In the genomic region with DNA sequence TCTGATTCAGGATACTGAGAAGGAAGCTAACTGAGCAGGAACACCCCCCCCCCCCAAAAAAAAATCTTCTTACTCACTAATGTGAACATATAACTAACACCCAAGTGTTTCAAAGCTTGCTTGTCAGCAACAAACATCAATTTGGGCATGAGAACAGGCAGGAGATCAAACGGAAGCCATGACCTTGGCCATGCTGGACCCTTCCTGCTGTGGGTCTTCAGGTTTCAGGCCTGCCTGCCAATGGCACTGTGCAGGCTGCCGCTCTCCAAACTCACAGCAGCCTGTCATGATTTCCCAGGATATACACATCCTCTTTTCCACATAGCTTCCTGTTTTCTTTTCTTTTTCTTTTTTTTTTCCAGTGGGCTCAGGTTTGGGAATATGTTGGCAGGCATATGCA, we compare ENCODE assay signal across 21 mouse cellular contexts.
DNase-seq lines count a peak whose midpoint lies in the region; ATAC-seq and TF ChIP-seq lines count a peak whose summit lies in the region.
"Had no signal": no experiment of that assay in that cellular context is flagged by ENCODE, and none has a peak within 500 bp of the region (broad histone marks: within the 10 kb centered on the region; RNA-seq: fewer than 3 reads in every experiment).

No protein-coding gene starts in this region.

- H3K9me3 ChIP-seq in heart, embryonic 11.5 days (replicated peaks; ENCODE audit: control insufficient read depth, low read length) = no peaks in the 10 kb centered on the region
- no peaks in the 10 kb centered on the region for H3K9me3 ChIP-seq in midbrain, postnatal 0 days (ENCODE audit: low read length)
- H3K9me3 ChIP-seq: embryonic facial prominence, embryonic 12.5 days; forebrain, embryonic 12.5 days; heart, embryonic 10.5 days; heart, embryonic 15.5 days; hindbrain, embryonic 12.5 days had no signal

- no peak overlapping the region for H3K27ac ChIP-seq in heart, embryonic 11.5 days (ENCODE audit: low read depth, low read length)
- no peak overlapping the region for H3K27ac ChIP-seq in midbrain, postnatal 0 days (ENCODE audit: low read depth, low read length)
- H3K27ac ChIP-seq: embryonic facial prominence, embryonic 12.5 days; forebrain, embryonic 12.5 days; heart, embryonic 10.5 days; heart, embryonic 15.5 days; hindbrain, embryonic 12.5 days; kidney, postnatal 0 days had no signal

- H3K4me3 ChIP-seq in heart, embryonic 11.5 days (ENCODE audit: low read depth, low read length) = no peak overlapping the region
- no peak overlapping the region for H3K4me3 ChIP-seq in midbrain, postnatal 0 days (ENCODE audit: low read depth, low read length)
- H3K4me3 ChIP-seq: embryonic facial prominence, embryonic 12.5 days; forebrain, embryonic 12.5 days; heart, embryonic 10.5 days; heart, embryonic 15.5 days; hindbrain, embryonic 12.5 days had no signal

- no peak overlapping the region for H3K4me2 ChIP-seq in heart, embryonic 11.5 days
- no peak overlapping the region for H3K4me2 ChIP-seq in midbrain, postnatal 0 days (ENCODE audit: low read depth, low read length, poor library complexity, severe bottlenecking)
- H3K4me2 ChIP-seq: embryonic facial prominence, embryonic 12.5 days; forebrain, embryonic 12.5 days; heart, embryonic 15.5 days; hindbrain, embryonic 12.5 days had no signal

- 70% methylated on average over 2 of the region's 2 CpGs for WGBS in heart, embryonic 11.5 days (ENCODE audit: insufficient replicate concordance)
- 71% methylated on average over 2 of the region's 2 CpGs for WGBS in midbrain, postnatal 0 days

- H3K36me3 ChIP-seq in heart, embryonic 11.5 days (ENCODE audit: control insufficient read depth, insufficient read depth, low read length) = no peaks in the 10 kb centered on the region
- no peaks in the 10 kb centered on the region for H3K36me3 ChIP-seq in midbrain, postnatal 0 days (ENCODE audit: insufficient read depth, low read length)
- H3K36me3 ChIP-seq: forebrain, embryonic 12.5 days; heart, embryonic 15.5 days; hindbrain, embryonic 12.5 days had no signal

- H3K27me3 ChIP-seq in heart, embryonic 11.5 days (ENCODE audit: control insufficient read depth, insufficient read depth, low read length) = no peaks in the 10 kb centered on the region
- H3K27me3 ChIP-seq in midbrain, postnatal 0 days (ENCODE audit: insufficient read depth, low read length) = no peaks in the 10 kb centered on the region
- H3K27me3 ChIP-seq: embryonic facial prominence, embryonic 12.5 days; forebrain, embryonic 12.5 days; heart, embryonic 15.5 days; hindbrain, embryonic 12.5 days had no signal

- peaks cover 4% of the 10 kb centered on the region; the same call in 1 of the 2 replicates for H3K4me1 ChIP-seq in heart, embryonic 11.5 days (ENCODE audit: control insufficient read depth, insufficient read depth, low read length)
- no peaks in the 10 kb centered on the region for H3K4me1 ChIP-seq in midbrain, postnatal 0 days (ENCODE audit: insufficient read depth, low read length)
- H3K4me1 ChIP-seq: embryonic facial prominence, embryonic 12.5 days; forebrain, embryonic 12.5 days; hindbrain, embryonic 12.5 days had no signal

- peak; percentile 46 for DNase-seq in adrenal gland, adult 2 months
- DNase-seq in adrenal gland, postnatal 25 days = no peak
- DNase-seq in gastrocnemius, adult 18-20 months (ENCODE audit: low spot score) = peak; percentile 21
- no peak for DNase-seq in gastrocnemius, postnatal 10 days
- DNase-seq in heart, postnatal 4 days = peak; percentile 10
- DNase-seq in fibroblast of lung, adult 2 months (ENCODE audit: low read depth) = peak; percentile 6
- DNase-seq in midbrain, postnatal 0 days (ENCODE audit: low spot score) = no peak
- DNase-seq: cerebellum, adult 11-12 months; cerebellum, adult 9-11 months; gastrocnemius, postnatal 36 days; kidney, adult 11 months; kidney, adult 9 months had no signal

- no peak overlapping the region for H3K9ac ChIP-seq in heart, embryonic 11.5 days (ENCODE audit: low read depth, low read length)
- no peak overlapping the region for H3K9ac ChIP-seq in midbrain, postnatal 0 days (replicated peaks; ENCODE audit: low read length, poor library complexity, severe bottlenecking)
- H3K9ac ChIP-seq: embryonic facial prominence, embryonic 12.5 days; forebrain, embryonic 12.5 days; heart, embryonic 15.5 days; hindbrain, embryonic 12.5 days had no signal

- TF ChIP-seq CTCF in midbrain, postnatal 0 days (IDR thresholded peaks at IDR 0.05) = no peak

- ATAC-seq in heart, embryonic 11.5 days (replicated peaks; ENCODE audit: insufficient number of reproducible peaks, low FRiP score, low TSS enrichment) = no peak
- ATAC-seq in midbrain, postnatal 0 days (ENCODE audit: low FRiP score) = no peak
- ATAC-seq: forebrain, embryonic 16.5 days; hindbrain, embryonic 16.5 days had no signal

Comparison
In these comparisons a context has a peak if more than half of its experiments do, and no peak if none do; other contexts are left out.
1. DNase-seq: peak in adrenal gland, adult 2 months (single experiment), gastrocnemius, adult 18-20 months (single experiment), heart, postnatal 4 days (single experiment) and fibroblast of lung, adult 2 months (single experiment); none in adrenal gland, postnatal 25 days (single experiment), gastrocnemius, postnatal 10 days (single experiment) and midbrain, postnatal 0 days (single experiment).